ENCODE assay signal across 25 mouse cellular contexts in the genomic region with DNA sequence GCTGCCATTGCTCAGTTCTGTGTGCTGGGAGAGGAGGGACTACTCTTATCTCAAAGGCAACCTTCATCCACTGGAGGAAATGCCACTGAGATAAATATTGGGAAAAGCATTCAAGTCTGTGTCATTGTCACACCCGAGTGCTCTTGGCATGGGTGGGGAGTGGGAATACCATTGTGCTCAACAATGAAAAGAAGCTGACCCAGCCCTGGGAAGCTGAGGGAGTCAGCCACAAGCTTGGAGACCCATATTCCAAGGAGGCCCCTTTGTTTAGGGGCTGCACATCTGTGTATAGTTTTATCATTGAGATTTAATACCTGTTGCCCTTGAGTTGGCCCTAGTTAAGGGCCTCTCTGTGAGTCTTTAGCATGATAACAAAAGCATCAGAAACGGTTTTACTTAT. TPM values are rescaled to one million over a fixed set of nuclear protein-coding genes. Genes with fewer than 3 reads are reported as not detected.
DNase-seq lines count a peak whose midpoint lies in the region; ATAC-seq and TF ChIP-seq lines count a peak whose summit lies in the region.
"Had no signal": no experiment of that assay in that cellular context is flagged by ENCODE, and none has a peak within 500 bp of the region (broad histone marks: within the 10 kb centered on the region; RNA-seq: fewer than 3 reads in every experiment).

No protein-coding gene starts in this region.

- no peaks in the 10 kb centered on the region for H3K27me3 ChIP-seq in heart, embryonic 16.5 days (ENCODE audit: control insufficient read depth, insufficient read depth, low read length)
- H3K27me3 ChIP-seq: hindbrain, embryonic 13.5 days; midbrain, embryonic 12.5 days; neural tube, embryonic 12.5 days had no signal

- no peak overlapping the region for H3K4me3 ChIP-seq in gastrocnemius, adult 2 months
- no peak overlapping the region for H3K4me3 ChIP-seq in heart, embryonic 16.5 days (ENCODE audit: low read length)
- H3K4me3 ChIP-seq: forebrain, embryonic 10.5 days; hindbrain, embryonic 13.5 days; midbrain, embryonic 12.5 days; neural tube, embryonic 12.5 days had no signal

- no peak for ATAC-seq in heart, embryonic 16.5 days (replicated peaks; ENCODE audit: extremely low read depth, insufficient read depth, low FRiP score)
- ATAC-seq: forebrain, postnatal 0 days; inflammation-experienced regulatory T-cells, adult 6 months had no signal

- no peak overlapping the region for H3K4me2 ChIP-seq in heart, embryonic 16.5 days (ENCODE audit: low read depth, low read length)
- H3K4me2 ChIP-seq: hindbrain, embryonic 13.5 days; midbrain, embryonic 12.5 days; neural tube, embryonic 12.5 days had no signal

- no peak overlapping the region for H3K9ac ChIP-seq in heart, embryonic 16.5 days (ENCODE audit: low read length)
- H3K9ac ChIP-seq: forebrain, postnatal 0 days; hindbrain, embryonic 13.5 days; liver, embryonic 14.5 days; midbrain, embryonic 12.5 days; neural tube, embryonic 12.5 days had no signal

- H3K9me3 ChIP-seq in heart, embryonic 16.5 days (replicated peaks; ENCODE audit: control insufficient read depth, low read length): no peaks in the 10 kb centered on the region
- H3K9me3 ChIP-seq: forebrain, embryonic 10.5 days; hindbrain, embryonic 13.5 days; midbrain, embryonic 12.5 days; neural tube, embryonic 12.5 days had no signal

- DNase-seq in gastrocnemius, adult 2 months: no peak
- DNase-seq in gastrocnemius, postnatal 25 days: no peak
- no peak for DNase-seq in heart, postnatal 10 days
- peak; percentile 56 for DNase-seq in ES-CJ7 (ENCODE audit: low read depth, low spot score)
- peak; percentile 50 for DNase-seq in lung, postnatal 10 days
- DNase-seq in thymus, postnatal 0 days (ENCODE audit: low spot score): no peak
- DNase-seq in left cerebral cortex, postnatal 25 days (ENCODE audit: low spot score in 2 of 2): no peak
- DNase-seq: adrenal gland, postnatal 36 days; cerebellum, adult 2 months; forebrain, postnatal 0 days; kidney, adult 8-10 months; kidney, postnatal 25 days; left cerebral cortex, postnatal 4 days; right cerebral cortex, adult 18-20 months; thymus, postnatal 36 days had no signal

- WGBS in heart, embryonic 16.5 days: 42% methylated on average over 2 of the region's 2 CpGs

- intact Hi-C loops in gastrocnemius, adult 2 months (cut with DNase I): no loop called here
- intact Hi-C loops in heart, postnatal 10 days (cut with DNase I): no loop called here
- intact Hi-C loops in left cerebral cortex, postnatal 25 days (cut with DNase I): loop anchor here (10.0 kb wide), 1 partner anchor 265 kb away; no protein-coding TSS in a partner anchor

- no peak for TF ChIP-seq CTCF in gastrocnemius, adult 2 months (IDR thresholded peaks at IDR 0.05)

- peak overlapping the region; percentile 48 for H3K27ac ChIP-seq in gastrocnemius, adult 2 months
- H3K27ac ChIP-seq in heart, embryonic 16.5 days (ENCODE audit: low read length): peak overlapping the region; percentile 48
- H3K27ac ChIP-seq: forebrain, embryonic 10.5 days; hindbrain, embryonic 13.5 days; liver, embryonic 14.5 days; midbrain, embryonic 12.5 days; neural tube, embryonic 12.5 days had no signal

- H3K4me1 ChIP-seq in heart, embryonic 16.5 days (ENCODE audit: control insufficient read depth, insufficient read depth, low read length): peaks cover 59% of the 10 kb centered on the region
- H3K4me1 ChIP-seq: hindbrain, embryonic 13.5 days; midbrain, embryonic 12.5 days; neural tube, embryonic 12.5 days had no signal

- no peaks in the 10 kb centered on the region for H3K36me3 ChIP-seq in heart, embryonic 16.5 days (ENCODE audit: control insufficient read depth, insufficient read depth)
- H3K36me3 ChIP-seq: forebrain, embryonic 10.5 days had no signal

RNA-seq across cellular contexts. Expression of a gene that starts 10.7 kb away (rescaled TPM):
- 10 to 100 TPM in 1 of 2 experiments, 1 to 10 TPM in 1; 6.2 to 24.0 TPM for total RNA-seq in gastrocnemius, adult 2 months (2021)
- total RNA-seq in gastrocnemius, postnatal 25 days (2021): 1 to 10 TPM; 1.5 to 7.2 TPM
- polyA plus RNA-seq in heart, embryonic 16.5 days (2015; fragmentation: Nextera tagmentation; extraction: Ambion mirVana): 65.7 and 68.9 TPM in 2 replicates
- 10 to 100 TPM; 41.6 to 75.0 TPM for total RNA-seq in heart, postnatal 10 days (2021)
- polyA plus RNA-seq in thymus, postnatal 0 days (2015; fragmentation: Nextera tagmentation; extraction: Ambion mirVana): 10.3 and 10.5 TPM in 2 replicates
- 1 to 10 TPM; 1.5 to 2.1 TPM for total RNA-seq in left cerebral cortex, postnatal 25 days (2021)
- polyA plus RNA-seq: inflammation-experienced regulatory T-cells, adult 6 months had no signal

RNA-seq across cellular contexts. Expression of a gene that starts 10.9 kb away (rescaled TPM):
- total RNA-seq in gastrocnemius, adult 2 months (2021): 1 to 10 TPM; 7.7 to 7.9 TPM
- 1 to 10 TPM; 7.9 to 8.4 TPM for total RNA-seq in gastrocnemius, postnatal 25 days (2021)
- polyA plus RNA-seq in heart, embryonic 16.5 days (2015; fragmentation: Nextera tagmentation; extraction: Ambion mirVana): 78.8 and 89.8 TPM in 2 replicates
- total RNA-seq in heart, postnatal 10 days (2021): 10 to 100 TPM; 33.9 to 38.5 TPM
- 160 and 169 TPM in 2 replicates for polyA plus RNA-seq in thymus, postnatal 0 days (2015; fragmentation: Nextera tagmentation; extraction: Ambion mirVana)
- total RNA-seq in left cerebral cortex, postnatal 25 days (2021): 10 to 100 TPM; 23.2 to 24.2 TPM

RNA-seq across cellular contexts. Expression of a gene that starts 34.1 kb away (rescaled TPM):
- total RNA-seq in gastrocnemius, adult 2 months (2021): 1 to 10 TPM; 1.7 to 2.3 TPM
- total RNA-seq in gastrocnemius, postnatal 25 days (2021): 1 to 10 TPM; 1.2 to 2.3 TPM
- 6.2 and 6.5 TPM in 2 replicates for polyA plus RNA-seq in heart, embryonic 16.5 days (2015; fragmentation: Nextera tagmentation; extraction: Ambion mirVana)
- 1 to 10 TPM; 5.0 to 6.5 TPM for total RNA-seq in heart, postnatal 10 days (2021)
- 6.6 and 7.1 TPM in 2 replicates for polyA plus RNA-seq in thymus, postnatal 0 days (2015; fragmentation: Nextera tagmentation; extraction: Ambion mirVana)
- total RNA-seq in left cerebral cortex, postnatal 25 days (2021): 1 to 10 TPM; 4.6 to 4.8 TPM

RNA-seq across cellular contexts. Expression of a gene that starts 55.7 kb away (rescaled TPM):
- total RNA-seq in gastrocnemius, adult 2 months (2021): not detected
- total RNA-seq in gastrocnemius, postnatal 25 days (2021): not detected
- not detected in 2 replicates for polyA plus RNA-seq in heart, embryonic 16.5 days (2015; fragmentation: Nextera tagmentation; extraction: Ambion mirVana)
- not detected for total RNA-seq in heart, postnatal 10 days (2021)
- polyA plus RNA-seq in thymus, postnatal 0 days (2015; fragmentation: Nextera tagmentation; extraction: Ambion mirVana): not detected in 2 replicates
- not detected for total RNA-seq in left cerebral cortex, postnatal 25 days (2021)
- total RNA-seq: adrenal gland, postnatal 36 days; ES-E14; gastrocnemius, adult 8-10 months; left cerebral cortex, adult 18-20 months; left cerebral cortex, postnatal 4 days had no signal
- polyA plus RNA-seq: cerebellum, adult 2 months; forebrain, embryonic 10.5 days; forebrain, postnatal 0 days; hindbrain, embryonic 13.5 days; inflammation-experienced regulatory T-cells, adult 6 months; liver, embryonic 14.5 days; midbrain, embryonic 12.5 days; neural tube, embryonic 12.5 days had no signal

Comparison
In these comparisons a context has a peak if more than half of its experiments do, and no peak if none do; other contexts are left out.
1. DNase-seq: peak in ES-CJ7 (single experiment) and lung, postnatal 10 days (single experiment); none in gastrocnemius, adult 2 months (single experiment), gastrocnemius, postnatal 25 days (single experiment), heart, postnatal 10 days (0 of 2), thymus, postnatal 0 days (single experiment) and left cerebral cortex, postnatal 25 days (0 of 2).